Mouse (Mus musculus): Measurements from ENCODE around the gene Ptpre.

DNA sequence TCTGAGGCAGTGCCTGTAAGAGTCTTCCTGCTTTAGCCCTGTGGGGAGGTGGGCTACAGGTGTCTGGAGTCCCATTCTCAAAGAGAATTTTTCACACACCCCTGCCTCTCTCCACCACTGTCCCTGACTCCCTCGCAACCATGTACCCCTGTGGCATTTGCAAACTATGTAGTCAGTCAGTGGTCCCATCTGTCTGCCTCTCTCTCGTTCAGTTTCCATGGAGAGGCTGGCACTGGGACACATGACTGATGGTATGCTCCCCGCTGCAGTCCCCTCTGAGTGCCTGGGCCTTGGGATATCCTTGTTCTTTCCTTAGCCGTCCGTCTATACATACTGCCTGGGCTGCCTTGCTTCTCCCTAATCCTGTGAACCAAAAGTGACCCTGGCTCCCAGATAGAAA, 28.7 kb downstream of the Ptpre start:
- TF ChIP-seq CTCF (IDR thresholded peaks at IDR 0.05; ENCODE audit: low read depth, low read length) (no peak), POLR2A (IDR thresholded peaks at IDR 0.05; ENCODE audit: extremely low read depth, insufficient read depth, low read length) (no peak)

Measured in liver, adult 2 months (tissue).